Mouse (Mus musculus) right cerebral cortex, postnatal 25 days (tissue): ENCODE measurements around the gene Best3.

Experiments
- DNase-seq: peaks from one replicate; pipeline ENCODE4 v3.0.0; 2022

Gene Best3

GRCm38 (mm10) chr10:116986264-116987082 lies at the start of gene Best3:
Gene Best3 (plus strand): TSS chr10:116986314.
- DNase-seq: no peak

- no peak for DNase-seq
Observed at GRCm38 (mm10) chr10:116943025-116943424, 43.1 kb upstream of the Best3 start.

- DNase-seq: no peak
Observed at GRCm38 (mm10) chr10:116944144-116944543, 42.0 kb upstream of the Best3 start.

GRCm38 (mm10) chr10:116944940-116945339 lies 41.2 kb upstream of the Best3 start:
- no peak for DNase-seq

- DNase-seq: no peak
Observed at GRCm38 (mm10) chr10:116948414-116948813, 37.7 kb upstream of the Best3 start.

GRCm38 (mm10) chr10:116949111-116950008 lies 36.8 kb upstream of the Best3 start:
- peak; percentile 52 for DNase-seq

- peak; percentile 91 for DNase-seq
Observed at GRCm38 (mm10) chr10:116950009-116950769, 35.9 kb upstream of the Best3 start, which contains the start of gene Rab3ip. Gene Rab3ip (minus strand): TSS chr10:116950769.

GRCm38 (mm10) chr10:116950886-116951285 lies 35.2 kb upstream of the Best3 start:
- DNase-seq: no peak

GRCm38 (mm10) chr10:116955191-116955590 lies 30.9 kb upstream of the Best3 start:
- DNase-seq: no peak

- no peak for DNase-seq
Observed at GRCm38 (mm10) chr10:116956483-116957158, 29.5 kb upstream of the Best3 start.

- no peak for DNase-seq
Observed at GRCm38 (mm10) chr10:116957867-116958551, 28.1 kb upstream of the Best3 start.

GRCm38 (mm10) chr10:116962152-116962551 lies 24.0 kb upstream of the Best3 start:
- DNase-seq: no peak

- DNase-seq: no peak
Observed at GRCm38 (mm10) chr10:116962803-116963202, 23.3 kb upstream of the Best3 start.

- no peak for DNase-seq
Observed at GRCm38 (mm10) chr10:116964084-116964483, 22.0 kb upstream of the Best3 start.

GRCm38 (mm10) chr10:116964571-116964970 lies 21.5 kb upstream of the Best3 start:
- DNase-seq: no peak

GRCm38 (mm10) chr10:116965297-116965696 lies 20.8 kb upstream of the Best3 start:
- DNase-seq: no peak

GRCm38 (mm10) chr10:116966065-116966464 lies 20.0 kb upstream of the Best3 start:
- DNase-seq: no peak

GRCm38 (mm10) chr10:116968741-116969140 lies 17.4 kb upstream of the Best3 start:
- no peak for DNase-seq

GRCm38 (mm10) chr10:116972509-116972908 lies 13.6 kb upstream of the Best3 start, which contains the start of gene Gm10271:
Gene Gm10271 (minus strand): TSS chr10:116972609.
- no peak for DNase-seq

GRCm38 (mm10) chr10:116977455-116977854 lies 8.7 kb upstream of the Best3 start:
- no peak for DNase-seq

GRCm38 (mm10) chr10:116977858-116978257 lies 8.3 kb upstream of the Best3 start:
- DNase-seq: no peak

GRCm38 (mm10) chr10:116978841-116979240 lies 7.3 kb upstream of the Best3 start:
- no peak for DNase-seq
